Mouse (Mus musculus): ENCODE data around the gene Ugt1a2.

GRCm38 (mm10) chr1:88268070-88268469 is 67.7 kb downstream of the Ugt1a2 start:
- TF ChIP-seq GATA1 (IDR thresholded peaks at IDR 0.05; ENCODE audit: low read length) (no peak), TAL1 (IDR thresholded peaks at IDR 0.05; ENCODE audit: low read length) (no peak)
